Mouse (Mus musculus) heart, embryonic 11.5 days (tissue): ENCODE measurements at regions not wholly inside any gene's neighbourhood (a gene's known extent, or its start where the extent isn't known, plus 50 kb on each side); places are given as distances from the start of the nearest gene placed in this dataset.

ENCODE experiments used
- ATAC-seq: fragments of 200-750 bp; cut with Nextera tagmentation; replicated peaks from 2 replicates; pipeline ENCODE4 v1.8.0; 2017; ENCODE audit warnings: moderate library complexity; ENCODE audit not compliant: insufficient number of reproducible peaks, low FRiP score, low TSS enrichment
- H3K27ac ChIP-seq: fragments of 300-500 bp; sonication (generic); 2 replicates; pipeline ENCODE4 v1.5.1; 2014; ENCODE audit warnings: mild to moderate bottlenecking, low read depth, low read length
- H3K27me3 ChIP-seq: fragments of 300-500 bp; sonication (generic); 2 replicates; pipeline ENCODE4 v1.6.1; 2014; ENCODE audit warnings: mild to moderate bottlenecking, low read length, mixed read lengths; ENCODE audit not compliant: control insufficient read depth, insufficient read depth
- H3K36me3 ChIP-seq: fragments of 300-500 bp; sonication (generic); 2 replicates; pipeline ENCODE4 v1.6.1; 2014; ENCODE audit warnings: mild to moderate bottlenecking, low read length, moderate library complexity, mixed read lengths; ENCODE audit not compliant: control insufficient read depth, insufficient read depth
- H3K4me1 ChIP-seq: fragments of 300-500 bp; sonication (generic); 2 replicates; pipeline ENCODE4 v1.6.1; 2014; ENCODE audit warnings: low read length; ENCODE audit not compliant: control insufficient read depth, insufficient read depth
- H3K4me2 ChIP-seq: fragments of 300-500 bp; sonication (generic); 2 replicates; pipeline ENCODE4 v1.6.1; 2014; ENCODE audit warnings: mild to moderate bottlenecking, moderate library complexity
- H3K4me3 ChIP-seq: fragments of 300-500 bp; sonication (generic); 2 replicates; pipeline ENCODE4 v1.5.1; 2014; ENCODE audit warnings: low read depth, low read length
- H3K9ac ChIP-seq: fragments of 300-500 bp; sonication (generic); 2 replicates; pipeline ENCODE4 v1.6.1; 2014; ENCODE audit warnings: mild to moderate bottlenecking, low read depth, low read length, moderate library complexity
- H3K9me3 ChIP-seq: fragments of 300-500 bp; sonication (generic); replicated peaks from 2 replicates; pipeline ENCODE4 v1.6.1; 2016; ENCODE audit warnings: low read length; ENCODE audit not compliant: control insufficient read depth
- WGBS: fragments of 180-500 bp; shearing (Covaris S2); extraction: QIAGEN DNeasy Blood & Tissue Kit; methylation state at CpG from one replicate; pipeline ENCODE4 v1.1.7; 2014; ENCODE audit not compliant: insufficient replicate concordance; 5-methylcytosine and 5-hydroxymethylcytosine counted together

DNA sequence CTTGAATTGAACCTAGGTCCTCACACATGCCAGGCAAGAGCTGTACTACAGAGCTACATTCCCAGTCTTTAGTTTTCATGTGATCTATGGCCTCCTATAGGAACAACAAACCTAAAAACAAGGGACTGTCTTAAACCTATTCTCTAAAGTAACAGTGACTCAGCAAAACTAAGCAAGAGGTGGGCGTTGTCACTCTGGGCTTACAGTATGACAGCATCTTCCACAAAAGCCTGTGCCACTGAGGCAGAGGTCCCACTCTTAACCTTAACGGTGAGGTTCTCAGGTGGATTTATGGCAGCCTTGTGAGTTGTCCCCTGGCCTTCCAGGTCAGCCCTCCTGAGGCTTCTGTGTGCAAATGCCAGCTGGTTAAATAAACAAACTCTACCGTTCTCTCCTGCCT, 82.5 kb upstream of the Irx3 start:
- no peaks in the 10 kb centered on the region for H3K4me1 ChIP-seq
- peaks cover 3% of the 10 kb centered on the region; the same call in 1 of the 2 replicates for H3K27me3 ChIP-seq
- no peak overlapping the region for H3K27ac ChIP-seq
- H3K9me3 ChIP-seq = no peaks in the 10 kb centered on the region
- 59% methylated on average over 3 of the region's 3 CpGs for WGBS
- no peaks in the 10 kb centered on the region for H3K36me3 ChIP-seq
- H3K4me3 ChIP-seq = no peak overlapping the region
- H3K4me2 ChIP-seq = no peak overlapping the region
- no peak overlapping the region for H3K9ac ChIP-seq
- ATAC-seq = no peak

DNA sequence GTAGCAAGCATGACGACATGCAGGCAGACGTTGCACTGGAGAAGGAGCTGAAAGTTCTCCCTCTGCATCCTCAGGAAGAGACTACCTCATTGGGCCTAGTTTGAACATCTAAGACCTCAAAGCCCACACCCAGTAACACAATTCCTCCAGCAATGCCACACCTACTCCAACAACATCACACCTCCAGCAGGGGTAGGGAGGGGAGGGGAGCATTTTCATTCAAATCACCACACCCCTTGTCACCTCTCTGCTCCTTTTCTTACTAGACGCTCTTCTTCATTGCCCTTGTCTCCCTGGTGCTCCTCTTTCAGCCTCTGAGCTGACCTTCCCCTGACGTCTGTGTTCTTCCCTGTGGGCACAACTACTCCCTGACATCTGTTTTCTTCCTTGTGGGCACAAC, 81.1 kb upstream of the Irx3 start:
- no peak for ATAC-seq
- H3K9ac ChIP-seq = no peak overlapping the region
- no peak overlapping the region for H3K4me3 ChIP-seq
- peaks cover 6% of the 10 kb centered on the region; the same call in 1 of the 2 replicates for H3K27me3 ChIP-seq
- WGBS = 66% methylated on average over 4 of the region's 4 CpGs
- H3K4me2 ChIP-seq = no peak overlapping the region
- H3K27ac ChIP-seq = no peak overlapping the region
- no peaks in the 10 kb centered on the region for H3K9me3 ChIP-seq
- H3K36me3 ChIP-seq = no peaks in the 10 kb centered on the region
- no peaks in the 10 kb centered on the region for H3K4me1 ChIP-seq

DNA sequence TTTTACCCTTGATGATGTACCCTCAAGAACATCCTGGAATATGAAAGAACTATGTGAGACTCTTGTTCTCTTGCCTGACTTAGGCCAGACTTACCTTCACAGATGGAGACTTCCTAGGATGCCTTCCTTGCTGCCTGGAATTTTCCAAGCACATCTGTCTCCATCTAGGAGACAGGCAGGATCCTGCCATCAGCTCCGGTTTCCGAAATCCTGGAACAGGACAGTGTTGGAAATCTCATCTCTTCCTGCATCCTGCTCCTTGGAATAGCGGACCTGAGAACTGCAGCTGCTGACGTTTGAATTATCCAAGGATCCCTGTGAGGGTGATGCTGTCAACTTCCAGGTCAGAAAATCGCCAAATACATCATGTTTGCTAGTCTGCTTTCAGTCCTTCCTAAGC, 77.0 kb upstream of the Irx3 start:
- Histone ChIP-seq H3K4me2 (no peak overlapping the region), H3K4me1 (no peaks in the 10 kb centered on the region), H3K27me3 (peaks cover 8% of the 10 kb centered on the region; the same call in 1 of the 2 replicates), H3K4me3 (no peak overlapping the region), H3K27ac (no peak overlapping the region), H3K9me3 (no peaks in the 10 kb centered on the region), H3K36me3 (no peaks in the 10 kb centered on the region), H3K9ac (no peak overlapping the region)
- WGBS = 70% methylated on average over 5 of the region's 5 CpGs
- ATAC-seq = no peak

DNA sequence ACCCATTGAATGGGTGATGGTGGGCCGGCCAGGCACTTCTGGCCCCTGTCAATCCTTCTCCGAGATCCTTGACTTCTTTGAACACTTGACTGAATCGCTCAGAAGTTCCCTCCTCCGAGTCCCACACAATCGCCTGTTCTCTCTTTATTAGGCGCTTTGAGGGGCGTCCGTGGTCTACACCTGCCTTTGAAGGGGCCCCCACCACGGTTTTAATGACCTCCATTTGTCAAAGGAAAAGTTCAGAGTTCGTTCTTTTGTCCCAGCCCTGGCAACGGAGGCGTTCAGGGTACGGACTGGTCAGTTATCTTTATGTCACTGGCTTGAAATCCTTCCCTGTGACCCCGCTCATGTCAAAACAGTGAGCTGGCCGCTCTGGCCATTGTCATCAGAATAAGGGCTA, 74.3 kb upstream of the Irx3 start:
- ATAC-seq = no peak
- Histone ChIP-seq H3K27ac (no peak overlapping the region), H3K27me3 (peaks cover 8% of the 10 kb centered on the region; the same call in 1 of the 2 replicates), H3K4me2 (no peak overlapping the region), H3K4me3 (no peak overlapping the region), H3K9me3 (no peaks in the 10 kb centered on the region), H3K9ac (no peak overlapping the region), H3K36me3 (no peaks in the 10 kb centered on the region), H3K4me1 (peaks cover 7% of the 10 kb centered on the region)
- WGBS = 62% methylated on average over 15 of the region's 15 CpGs

DNA sequence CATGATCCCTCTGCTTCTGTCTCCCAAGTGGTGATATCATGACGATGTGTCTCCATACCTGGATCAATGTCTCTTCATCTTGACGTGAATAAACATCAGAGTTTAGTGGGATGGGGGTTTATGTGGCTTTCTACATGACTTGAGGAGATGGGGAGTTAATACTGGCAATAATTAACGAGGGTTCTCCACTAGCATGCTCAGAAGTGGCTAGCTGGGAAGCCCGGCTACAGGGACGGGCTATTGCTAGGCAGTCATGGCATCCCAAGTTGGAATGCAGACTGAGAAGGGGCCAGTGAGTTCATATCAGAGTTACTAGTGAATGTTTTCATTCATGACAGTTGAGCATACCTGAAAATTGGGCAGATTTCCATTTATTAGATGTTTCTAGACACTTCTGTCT, 71.4 kb upstream of the Irx3 start:
- H3K27ac ChIP-seq = no peak overlapping the region
- peak overlapping the region; percentile 64; the same call in 1 of the 2 replicates for H3K4me2 ChIP-seq
- WGBS = 64% methylated on average over 5 of the region's 5 CpGs
- peaks cover 7% of the 10 kb centered on the region for H3K27me3 ChIP-seq
- no peak for ATAC-seq
- H3K4me3 ChIP-seq = no peak overlapping the region
- H3K4me1 ChIP-seq = peaks cover 7% of the 10 kb centered on the region
- H3K36me3 ChIP-seq = no peaks in the 10 kb centered on the region
- H3K9ac ChIP-seq = peak overlapping the region; percentile 39; the same call in 1 of the 2 replicates
- no peaks in the 10 kb centered on the region for H3K9me3 ChIP-seq

DNA sequence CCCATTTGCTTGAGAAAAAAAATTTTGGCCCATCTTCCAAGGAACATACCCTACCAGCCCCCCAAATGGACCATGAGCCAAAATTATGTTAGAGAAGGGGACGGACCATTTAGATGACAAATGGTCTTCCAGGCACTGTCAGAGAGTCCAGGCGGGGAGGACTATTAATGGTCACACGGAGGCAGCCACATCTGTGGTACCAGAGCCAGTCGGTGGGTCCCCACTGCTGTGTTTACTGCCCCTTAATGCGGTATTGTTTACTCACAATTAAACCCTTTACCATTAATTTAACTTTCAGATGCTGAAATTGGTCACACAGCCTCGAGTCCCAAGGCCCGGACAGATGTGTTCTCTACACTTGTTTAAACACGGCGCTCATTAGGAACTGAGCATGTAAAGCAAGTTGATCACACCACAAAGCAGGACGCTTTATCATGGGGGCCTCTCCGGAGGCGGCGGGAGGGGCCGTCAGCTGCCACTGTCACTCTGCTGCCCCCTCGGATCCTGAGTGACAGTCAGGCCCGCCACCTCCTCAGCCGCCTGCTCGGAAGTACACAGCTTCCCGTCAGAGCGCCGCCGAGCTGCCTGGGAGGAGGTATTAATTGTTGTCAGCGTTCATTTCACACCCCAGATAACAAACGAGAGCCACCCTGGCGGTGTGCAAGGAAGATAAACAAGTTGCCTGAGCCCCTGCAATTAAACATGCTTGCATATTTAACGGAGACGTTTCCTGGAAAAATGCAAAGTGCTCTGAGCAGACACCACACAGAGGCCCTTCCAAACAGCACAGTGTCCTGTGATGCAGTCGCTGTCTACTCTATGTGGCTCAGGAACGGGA, 70.6 kb upstream of the Irx3 start:
- 11% methylated on average over 29 of the region's 29 CpGs for WGBS
- H3K36me3 ChIP-seq = no peaks in the 10 kb centered on the region
- peaks cover 7% of the 10 kb centered on the region for H3K27me3 ChIP-seq
- peaks cover 7% of the 10 kb centered on the region for H3K4me1 ChIP-seq
- H3K4me3 ChIP-seq = peak overlapping the region; percentile 21
- H3K9me3 ChIP-seq = no peaks in the 10 kb centered on the region
- H3K27ac ChIP-seq = no peak overlapping the region
- peak; percentile 66; the same call in 1 of the 2 replicates for ATAC-seq
- H3K9ac ChIP-seq = peak overlapping the region; percentile 43; the same call in 1 of the 2 replicates
- peak overlapping the region; percentile 64 for H3K4me2 ChIP-seq

DNA sequence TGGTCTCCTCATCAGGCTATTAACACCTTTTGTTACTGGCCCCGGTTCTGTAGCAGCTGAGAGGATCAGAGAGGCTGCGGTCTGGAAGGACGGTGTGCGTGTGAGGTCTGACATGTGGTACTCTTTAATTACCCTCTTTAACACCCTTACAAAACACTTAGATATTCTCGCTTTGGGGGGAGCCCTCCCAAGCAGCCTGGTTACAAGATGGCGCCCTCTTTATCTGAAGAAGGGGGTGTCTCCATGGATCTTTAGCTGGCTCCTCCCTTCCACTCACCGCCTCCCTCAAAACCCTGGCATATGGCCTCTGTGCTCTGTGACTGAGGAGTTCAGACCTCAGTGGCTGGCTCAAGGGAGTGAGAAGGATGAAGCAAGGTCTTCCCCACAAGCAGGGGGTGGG, 65.2 kb upstream of the Irx3 start:
- no peaks in the 10 kb centered on the region for H3K9me3 ChIP-seq
- H3K4me2 ChIP-seq = no peak overlapping the region
- H3K36me3 ChIP-seq = no peaks in the 10 kb centered on the region
- WGBS = 17% methylated on average over 7 of the region's 7 CpGs
- H3K4me1 ChIP-seq = no peaks in the 10 kb centered on the region
- H3K27ac ChIP-seq = no peak overlapping the region
- no peak overlapping the region for H3K4me3 ChIP-seq
- no peak overlapping the region for H3K9ac ChIP-seq
- no peak for ATAC-seq
- peaks cover 30% of the 10 kb centered on the region for H3K27me3 ChIP-seq

DNA sequence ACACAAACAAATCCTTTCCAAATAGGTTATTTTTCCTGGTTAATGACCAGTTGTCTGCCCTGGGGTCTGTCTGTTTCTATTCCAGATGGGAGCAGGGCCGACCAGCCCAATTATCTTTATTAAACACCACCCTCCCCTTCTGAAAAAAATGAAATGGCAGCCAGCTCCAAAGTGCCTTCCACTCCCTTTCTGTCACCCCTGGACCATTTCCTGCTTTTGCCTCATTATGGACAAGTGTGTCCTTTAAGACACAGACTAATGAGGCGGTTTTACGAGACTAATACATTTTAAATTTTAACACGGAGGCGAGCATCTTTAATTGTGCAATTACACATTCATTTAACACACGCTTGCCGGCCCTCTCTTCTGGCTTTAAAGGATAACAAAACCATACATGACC, 64.2 kb upstream of the Irx3 start:
- no peak for ATAC-seq
- Histone ChIP-seq H3K9me3 (no peaks in the 10 kb centered on the region), H3K27me3 (peaks cover 27% of the 10 kb centered on the region), H3K27ac (no peak overlapping the region), H3K4me1 (no peaks in the 10 kb centered on the region), H3K4me3 (no peak overlapping the region), H3K9ac (no peak overlapping the region), H3K4me2 (no peak overlapping the region), H3K36me3 (no peaks in the 10 kb centered on the region)
- 75% methylated on average over 7 of the region's 7 CpGs for WGBS

DNA sequence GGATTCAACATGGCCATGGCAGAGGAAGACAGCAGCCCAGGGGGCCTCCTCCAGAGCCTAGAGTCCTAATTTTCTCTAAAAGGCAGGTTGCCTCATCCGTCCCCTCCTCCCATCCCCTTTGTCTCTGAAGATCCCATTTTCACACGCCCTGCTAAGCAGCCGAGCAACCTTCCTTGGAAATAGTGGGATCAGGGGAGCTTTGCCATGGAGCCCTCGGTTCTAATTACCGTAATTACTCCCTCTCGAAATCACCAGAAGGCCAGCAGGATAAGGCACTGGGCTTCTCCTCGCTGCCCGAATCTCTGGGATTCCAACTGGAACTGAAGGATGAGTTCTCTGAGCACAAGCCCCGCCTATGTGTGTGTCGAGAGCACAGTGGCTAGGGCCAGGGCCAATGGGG, 63.5 kb upstream of the Irx3 start:
- ATAC-seq = no peak
- Histone ChIP-seq H3K9ac (no peak overlapping the region), H3K4me3 (no peak overlapping the region), H3K4me2 (no peak overlapping the region), H3K27ac (no peak overlapping the region), H3K27me3 (peaks cover 26% of the 10 kb centered on the region), H3K36me3 (no peaks in the 10 kb centered on the region), H3K9me3 (no peaks in the 10 kb centered on the region), H3K4me1 (no peaks in the 10 kb centered on the region)
- 23% methylated on average over 10 of the region's 10 CpGs for WGBS
